Mouse (Mus musculus) lung, embryonic 16.5 days (tissue): Measurements from ENCODE around the gene Ccdc73. TPM values are rescaled to one million over a fixed set of nuclear protein-coding genes. Genes with fewer than 3 reads are reported as not detected.

ENCODE experiments used
- ATAC-seq: fragments of 200-750 bp; cut with Nextera tagmentation; 2 replicates; pipeline ENCODE4 v1.8.0; 2017; ENCODE audit warnings: low read depth, mild to moderate bottlenecking, moderate library complexity
- H3K27ac ChIP-seq: fragments of 300-500 bp; sonication (generic); 2 replicates; pipeline ENCODE4 v1.5.1; 2014; ENCODE audit warnings: mild to moderate bottlenecking, control low read depth, low read length
- H3K27me3 ChIP-seq: fragments of 300-500 bp; sonication (generic); 2 replicates; pipeline ENCODE4 v1.6.1; 2014; ENCODE audit warnings: low read depth, low read length, mixed read lengths; ENCODE audit not compliant: control insufficient read depth, insufficient read depth
- H3K36me3 ChIP-seq: fragments of 300-500 bp; sonication (generic); 2 replicates; pipeline ENCODE4 v1.6.1; 2014; ENCODE audit warnings: low read length; ENCODE audit not compliant: control insufficient read depth, insufficient read depth
- H3K4me1 ChIP-seq: fragments of 300-500 bp; sonication (generic); replicated peaks from 2 replicates; pipeline ENCODE4 v1.6.1; 2014; ENCODE audit warnings: low read length, mixed read lengths; ENCODE audit not compliant: control insufficient read depth, insufficient read depth
- H3K4me2 ChIP-seq: fragments of 300-500 bp; sonication (generic); 2 replicates; pipeline ENCODE4 v1.6.1; 2014; ENCODE audit warnings: low read depth, low read length, control low read depth
- H3K4me3 ChIP-seq: fragments of 300-500 bp; sonication (generic); 2 replicates; pipeline ENCODE4 v1.5.1; 2014; ENCODE audit warnings: mild to moderate bottlenecking, low read length, control low read depth
- H3K9ac ChIP-seq: fragments of 300-500 bp; sonication (generic); 2 replicates; pipeline ENCODE4 v1.6.1; 2014; ENCODE audit warnings: low read length, control low read depth
- H3K9me3 ChIP-seq: fragments of 300-500 bp; sonication (generic); 2 replicates; pipeline ENCODE4 v1.6.1; 2016; ENCODE audit warnings: low read length; ENCODE audit not compliant: control insufficient read depth
- WGBS: fragments of 180-500 bp; shearing (Covaris S2); extraction: QIAGEN DNeasy Blood & Tissue Kit; methylation state at CpG from one replicate; pipeline ENCODE4 v1.1.7; 2014; 5-methylcytosine and 5-hydroxymethylcytosine counted together
- polyA plus RNA-seq: library from polyadenylated mRNA; unstranded; fragments of >200 nt; fragmentation: Nextera tagmentation; extraction: Ambion mirVana; gene quantifications from 2 replicates; pipeline ENCODE4 v1.2.1, GENCODE M21; 2015

The Ccdc73 gene
- polyA plus RNA-seq, 1 experiment from 2014 or later = 7.2 TPM

GRCm38 (mm10) chr2:104915709-104916108 lies 48.1 kb downstream of the Ccdc73 start:
- H3K36me3 ChIP-seq = no peaks in the 10 kb centered on the region
- H3K4me2 ChIP-seq = no peak overlapping the region
- H3K4me3 ChIP-seq = no peak overlapping the region
- H3K27ac ChIP-seq = no peak overlapping the region
- no peaks in the 10 kb centered on the region; the same call in 1 of the 2 replicates for H3K9me3 ChIP-seq
- H3K27me3 ChIP-seq = no peaks in the 10 kb centered on the region
- H3K9ac ChIP-seq = no peak overlapping the region
- ATAC-seq = no peak
- 85% methylated on average over 3 of the region's 3 CpGs for WGBS
- no peaks in the 10 kb centered on the region for H3K4me1 ChIP-seq

DNA sequence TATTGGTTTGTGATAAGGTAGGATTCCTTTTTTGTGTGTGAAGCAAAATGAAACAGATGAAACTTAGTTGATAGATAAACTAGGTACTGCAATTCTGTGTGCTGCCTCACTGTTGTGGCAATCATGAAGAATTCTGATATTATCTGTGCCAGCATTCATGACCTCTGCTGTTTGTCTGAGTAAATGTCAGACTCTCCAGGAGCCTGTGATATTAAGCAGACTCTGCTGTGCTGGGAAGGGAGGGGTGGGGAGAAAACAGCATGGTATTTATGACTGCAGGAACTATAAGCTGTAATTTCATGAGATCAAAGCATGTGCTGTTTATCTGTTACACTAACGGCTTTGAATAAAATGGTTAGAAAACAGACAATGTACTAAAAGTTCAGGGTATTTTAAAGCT lies 96.9 kb downstream of the Ccdc73 start:
- Histone ChIP-seq H3K36me3 (no peaks in the 10 kb centered on the region), H3K9me3 (no peaks in the 10 kb centered on the region), H3K4me1 (no peaks in the 10 kb centered on the region), H3K4me3 (no peak overlapping the region), H3K27ac (no peak overlapping the region), H3K27me3 (no peaks in the 10 kb centered on the region), H3K9ac (no peak overlapping the region), H3K4me2 (no peak overlapping the region)
- no peak for ATAC-seq
- WGBS = 59% methylated on average over 1 of the region's 1 CpGs

GRCm38 (mm10) chr2:104981712-104982111 lies 114.1 kb downstream of the Ccdc73 start:
- no peak for ATAC-seq
- no peaks in the 10 kb centered on the region for H3K4me1 ChIP-seq
- WGBS = 28% methylated on average over 2 of the region's 2 CpGs
- no peak overlapping the region for H3K4me2 ChIP-seq
- no peak overlapping the region for H3K27ac ChIP-seq
- no peaks in the 10 kb centered on the region for H3K27me3 ChIP-seq
- no peaks in the 10 kb centered on the region for H3K9me3 ChIP-seq
- no peak overlapping the region for H3K4me3 ChIP-seq
- H3K9ac ChIP-seq = no peak overlapping the region
- no peaks in the 10 kb centered on the region for H3K36me3 ChIP-seq

GRCm38 (mm10) chr2:104985796-104986195 lies 118.2 kb downstream of the Ccdc73 start:
- Histone ChIP-seq H3K36me3 (no peaks in the 10 kb centered on the region), H3K9ac (no peak overlapping the region), H3K4me1 (no peaks in the 10 kb centered on the region), H3K9me3 (no peaks in the 10 kb centered on the region), H3K4me2 (no peak overlapping the region), H3K4me3 (no peak overlapping the region), H3K27me3 (no peaks in the 10 kb centered on the region), H3K27ac (no peak overlapping the region)
- 46% methylated on average over 3 of the region's 3 CpGs for WGBS
- no peak for ATAC-seq

- ATAC-seq = no peak
- no peaks in the 10 kb centered on the region for H3K27me3 ChIP-seq
- H3K4me2 ChIP-seq = no peak overlapping the region
- no peaks in the 10 kb centered on the region for H3K36me3 ChIP-seq
- no peak overlapping the region for H3K9ac ChIP-seq
- H3K4me1 ChIP-seq = no peaks in the 10 kb centered on the region
- WGBS = 89% methylated on average over 1 of the region's 1 CpGs
- no peaks in the 10 kb centered on the region for H3K9me3 ChIP-seq
- H3K4me3 ChIP-seq = no peak overlapping the region
- no peak overlapping the region for H3K27ac ChIP-seq
Observed at GRCm38 (mm10) chr2:104988974-104989373, 121.4 kb downstream of the Ccdc73 start.

DNA sequence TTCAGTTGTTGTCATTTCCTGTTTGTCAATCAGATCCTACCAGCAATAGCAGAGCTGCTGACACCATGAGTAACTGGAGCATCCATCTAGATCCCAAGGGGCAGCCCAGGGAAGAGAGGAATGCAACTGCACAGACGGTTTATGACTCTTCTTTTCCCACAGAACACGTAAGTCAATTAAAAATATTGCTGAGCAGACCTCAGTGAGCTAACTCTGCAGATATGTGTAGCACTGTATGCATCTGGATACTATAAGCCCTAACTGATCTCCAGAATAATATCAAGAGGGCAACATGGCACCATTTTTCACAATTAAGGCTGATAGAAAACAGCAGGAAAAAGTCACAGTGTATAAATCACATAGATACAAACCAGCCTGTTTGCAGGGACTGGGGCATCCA lies 126.8 kb downstream of the Ccdc73 start:
- no peak overlapping the region for H3K4me3 ChIP-seq
- H3K36me3 ChIP-seq = peaks cover 11% of the 10 kb centered on the region
- no peak overlapping the region for H3K9ac ChIP-seq
- no peak overlapping the region for H3K4me2 ChIP-seq
- H3K27me3 ChIP-seq = no peaks in the 10 kb centered on the region
- no peak overlapping the region for H3K27ac ChIP-seq
- H3K4me1 ChIP-seq = no peaks in the 10 kb centered on the region
- ATAC-seq = no peak
- no peaks in the 10 kb centered on the region for H3K9me3 ChIP-seq
- whole genome bisulfite sequencing = 54% methylated on average over 2 of the region's 2 CpGs

- no peak overlapping the region for H3K4me3 ChIP-seq
- H3K27me3 ChIP-seq = no peaks in the 10 kb centered on the region
- no peak for ATAC-seq
- H3K4me2 ChIP-seq = no peak overlapping the region
- no peaks in the 10 kb centered on the region for H3K4me1 ChIP-seq
- WGBS = 70% methylated on average over 3 of the region's 3 CpGs
- H3K9me3 ChIP-seq = no peaks in the 10 kb centered on the region
- no peak overlapping the region for H3K9ac ChIP-seq
- H3K36me3 ChIP-seq = peaks cover 13% of the 10 kb centered on the region
- H3K27ac ChIP-seq = no peak overlapping the region
Observed at GRCm38 (mm10) chr2:104996201-104996600, 128.6 kb downstream of the Ccdc73 start.

- Histone ChIP-seq H3K27ac (no peak overlapping the region), H3K9ac (no peak overlapping the region), H3K36me3 (peaks cover 37% of the 10 kb centered on the region), H3K9me3 (no peaks in the 10 kb centered on the region), H3K27me3 (no peaks in the 10 kb centered on the region), H3K4me2 (no peak overlapping the region), H3K4me1 (no peaks in the 10 kb centered on the region), H3K4me3 (no peak overlapping the region)
- ATAC-seq = no peak
Observed at GRCm38 (mm10) chr2:105007236-105007635, 139.6 kb downstream of the Ccdc73 start.

DNA sequence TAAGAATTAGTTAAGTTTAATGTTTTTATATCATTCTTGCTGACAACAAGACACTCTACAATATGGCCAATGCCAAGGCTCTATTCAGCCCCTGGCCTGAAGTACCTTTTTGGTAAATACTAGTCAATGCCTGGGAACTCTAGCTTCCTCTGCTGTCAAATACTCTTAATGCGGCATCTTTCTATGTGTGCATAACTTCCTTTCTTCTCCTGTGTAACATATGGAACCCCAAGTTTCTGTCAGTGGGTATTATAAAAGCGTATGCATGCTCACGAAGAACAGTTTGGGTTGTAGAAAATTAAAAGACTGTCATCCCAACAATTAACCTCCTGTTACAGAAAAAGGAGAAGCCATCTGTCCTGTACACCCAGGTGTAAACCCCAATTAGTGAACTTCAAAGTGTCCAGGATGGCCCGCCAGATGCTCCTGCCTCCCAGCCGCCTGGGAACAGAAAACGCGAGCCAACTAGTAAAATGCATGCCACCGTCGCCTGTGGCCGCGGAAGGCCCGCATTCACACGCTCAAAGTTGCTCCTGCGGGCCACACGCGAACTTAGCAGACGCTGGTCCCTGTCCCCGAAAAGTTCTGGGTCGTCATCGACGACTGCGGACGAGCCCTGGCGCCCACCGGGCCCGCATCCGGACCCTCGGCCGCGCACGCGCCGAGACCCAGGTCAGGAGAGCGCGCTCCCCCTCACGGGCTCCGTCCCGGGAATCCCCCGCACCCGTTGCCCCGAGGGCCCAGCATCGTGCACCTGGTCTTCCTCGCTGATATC lies 148.8 kb downstream of the Ccdc73 start:
- Histone ChIP-seq H3K4me1 (peaks cover 9% of the 10 kb centered on the region; the same call in 1 of the 2 replicates), H3K4me3 (peak overlapping the region; percentile 83), H3K27me3 (no peaks in the 10 kb centered on the region), H3K36me3 (peaks cover 11% of the 10 kb centered on the region), H3K27ac (peak overlapping the region; percentile 41), H3K9me3 (no peaks in the 10 kb centered on the region), H3K9ac (peak overlapping the region; percentile 84), H3K4me2 (peak overlapping the region; percentile 83)
- ATAC-seq = peak; percentile 77
- under 1% methylated on average over 43 of the region's 43 CpGs for WGBS
